Mouse (Mus musculus): ENCODE measurements around the gene Prpsap1.

GRCm38 (mm10) chr11:116522046-116522445 is 28.0 kb upstream of the Prpsap1 start:
- TF ChIP-seq CTCF (IDR thresholded peaks at IDR 0.05; ENCODE audit: low read depth) (no peak), EP300 (IDR thresholded peaks at IDR 0.05; ENCODE audit: low read depth) (no peak)
